Mouse (Mus musculus): ENCODE measurements around the gene L2hgdh.
A peak's percentile ranks its signal among the peaks of the same experiment; 100 is the strongest.

The L2hgdh gene

GRCm38 (mm10) chr12:69724711-69725460, at the start of gene L2hgdh, which contains the start of gene Atp5s:
Gene L2hgdh, minus strand, starts transcription at chr12:69724873.
Gene Atp5s, plus strand, starts transcription at chr12:69724950.
- DNase-seq (ENCODE audit: low read depth in 1 of 2, low spot score in 2 of 2): peak; percentile 73 to 88

- DNase-seq (ENCODE audit: low read depth in 1 of 2, low spot score in 2 of 2): no peak
Observed at GRCm38 (mm10) chr12:69768841-69769240, 44.2 kb upstream of the L2hgdh start.

GRCm38 (mm10) chr12:69767476-69768258, 43.0 kb upstream of the L2hgdh start:
- no peak for DNase-seq (ENCODE audit: low read depth in 1 of 2, low spot score in 2 of 2)

- DNase-seq (ENCODE audit: low read depth in 1 of 2, low spot score in 2 of 2): no peak
Observed at GRCm38 (mm10) chr12:69766185-69766904, 41.7 kb upstream of the L2hgdh start.

GRCm38 (mm10) chr12:69765543-69765942, 40.9 kb upstream of the L2hgdh start:
- DNase-seq (ENCODE audit: low read depth in 1 of 2, low spot score in 2 of 2): no peak

GRCm38 (mm10) chr12:69761603-69762002, 36.9 kb upstream of the L2hgdh start:
- no peak for DNase-seq (ENCODE audit: low read depth in 1 of 2, low spot score in 2 of 2)

GRCm38 (mm10) chr12:69760743-69761406, 36.2 kb upstream of the L2hgdh start:
- no peak for DNase-seq (ENCODE audit: low read depth in 1 of 2, low spot score in 2 of 2)

GRCm38 (mm10) chr12:69760014-69760413, 35.3 kb upstream of the L2hgdh start:
- DNase-seq (ENCODE audit: low read depth in 1 of 2, low spot score in 2 of 2): no peak

GRCm38 (mm10) chr12:69759267-69759885, 34.7 kb upstream of the L2hgdh start:
- DNase-seq (ENCODE audit: low read depth in 1 of 2, low spot score in 2 of 2): no peak

- no peak for DNase-seq (ENCODE audit: low read depth in 1 of 2, low spot score in 2 of 2)
Observed at GRCm38 (mm10) chr12:69758221-69759185, 33.8 kb upstream of the L2hgdh start.

GRCm38 (mm10) chr12:69757418-69758141, 32.9 kb upstream of the L2hgdh start:
- peak; percentile 20 to 23 for DNase-seq (ENCODE audit: low read depth in 1 of 2, low spot score in 2 of 2)

GRCm38 (mm10) chr12:69756015-69756414, 31.3 kb upstream of the L2hgdh start:
- no peak for DNase-seq (ENCODE audit: low read depth in 1 of 2, low spot score in 2 of 2)

- DNase-seq (ENCODE audit: low read depth in 1 of 2, low spot score in 2 of 2): no peak
Observed at GRCm38 (mm10) chr12:69753936-69754335, 29.3 kb upstream of the L2hgdh start.

- no peak for DNase-seq (ENCODE audit: low read depth in 1 of 2, low spot score in 2 of 2)
Observed at GRCm38 (mm10) chr12:69751864-69752341, 27.2 kb upstream of the L2hgdh start.

GRCm38 (mm10) chr12:69744138-69744537, 19.5 kb upstream of the L2hgdh start:
- DNase-seq (ENCODE audit: low read depth in 1 of 2, low spot score in 2 of 2): no peak

GRCm38 (mm10) chr12:69741965-69742364, 17.3 kb upstream of the L2hgdh start:
- DNase-seq (ENCODE audit: low read depth in 1 of 2, low spot score in 2 of 2): no peak

- DNase-seq (ENCODE audit: low read depth in 1 of 2, low spot score in 2 of 2): no peak
Observed at GRCm38 (mm10) chr12:69733923-69734322, 9.2 kb upstream of the L2hgdh start.

- no peak for DNase-seq (ENCODE audit: low read depth in 1 of 2, low spot score in 2 of 2)
Observed at GRCm38 (mm10) chr12:69733518-69733917, 8.8 kb upstream of the L2hgdh start.

GRCm38 (mm10) chr12:69732221-69732620, 7.5 kb upstream of the L2hgdh start:
- no peak for DNase-seq (ENCODE audit: low read depth in 1 of 2, low spot score in 2 of 2)
